Mouse (Mus musculus) ES-E14 (cell line): ENCODE results near the gene Ssr1.

ENCODE experiments used
- HCFC1 ChIP-seq: IDR thresholded peaks from 2 replicates; pipeline ENCODE4 v1.6.1; 2012; ENCODE audit warnings: low read length, inconsistent platforms, borderline replicate concordance; ENCODE audit not compliant: insufficient read depth
- ZNF384 ChIP-seq: IDR thresholded peaks from 2 replicates; pipeline ENCODE4 v1.6.1; 2012; ENCODE audit warnings: low read depth, low read length, inconsistent platforms

DNA sequence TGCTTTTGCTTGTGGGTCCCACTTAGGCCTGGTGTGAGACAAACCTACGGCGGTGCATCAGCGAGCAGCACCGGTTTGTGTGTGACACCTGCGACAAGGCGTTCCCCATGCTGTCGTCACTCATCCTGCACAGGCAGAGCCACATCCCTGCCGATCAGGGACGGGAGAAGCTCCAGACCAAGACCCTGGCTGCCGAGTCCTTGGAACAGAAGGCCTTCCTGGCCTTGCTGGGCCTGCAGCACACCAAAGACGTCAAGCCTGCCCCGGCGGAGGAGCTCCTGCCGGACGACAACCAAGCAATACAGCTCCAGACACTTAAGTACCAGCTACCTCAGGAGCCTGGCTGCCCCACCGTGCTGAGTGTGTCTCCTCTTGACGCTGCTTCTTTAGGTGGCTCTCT lies 64.5 kb downstream of the Ssr1 start:
- TF ChIP-seq HCFC1 (no peak), ZNF384 (no peak)
